Mouse (Mus musculus) embryo, embryonic 11 days (tissue): Measurements from ENCODE around the gene Spice1.

Source experiments
- DNase-seq: peaks from one replicate; pipeline ENCODE4 v3.0.0-alpha.2; 2015

The Spice1 gene

DNA sequence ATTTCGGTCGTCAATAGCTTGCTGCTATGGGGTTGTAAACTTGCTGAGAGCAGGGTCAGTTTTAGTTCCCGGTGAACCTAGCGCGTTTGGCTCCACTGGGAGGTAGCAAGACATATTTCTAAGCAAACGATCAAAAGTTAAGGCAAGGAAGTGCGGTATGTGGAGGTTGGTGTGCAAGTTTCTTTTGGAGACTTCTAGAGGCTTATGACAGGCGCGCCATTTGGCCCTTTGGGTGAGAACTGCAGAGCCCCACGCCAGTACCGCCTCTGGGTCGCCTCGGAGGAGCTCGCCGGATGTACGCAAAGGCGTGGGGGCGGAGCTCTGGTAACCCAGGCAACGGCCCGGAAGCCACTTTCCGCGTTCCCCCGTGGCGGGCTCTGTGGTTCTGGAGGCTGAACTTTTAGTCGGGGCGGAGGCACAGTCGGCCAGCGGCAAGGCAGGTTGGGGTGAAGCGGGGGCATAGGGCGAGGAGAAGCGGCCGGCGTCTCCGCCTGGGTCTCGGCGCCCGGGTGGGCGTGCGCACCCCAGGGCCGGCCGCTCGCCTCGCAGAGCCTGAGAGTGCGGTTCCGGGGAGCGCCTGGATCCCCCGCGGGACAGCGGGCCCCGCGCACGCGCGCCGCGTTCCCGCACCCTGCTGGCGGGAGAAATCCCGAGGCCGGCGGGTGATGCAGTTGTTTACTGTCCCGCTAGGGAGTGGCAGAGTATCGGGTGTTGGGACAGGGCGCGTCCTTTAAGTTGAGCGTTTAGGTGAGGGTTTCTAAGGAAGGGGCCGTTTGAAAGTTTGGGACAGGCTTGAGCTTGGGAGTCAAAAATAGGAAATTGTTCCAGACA lies at the start of gene Spice1:
Spice1 (plus strand) TSS at position 51 of the 831 bp plus-strand sequence.
- DNase-seq, result peak; percentile 96

DNA sequence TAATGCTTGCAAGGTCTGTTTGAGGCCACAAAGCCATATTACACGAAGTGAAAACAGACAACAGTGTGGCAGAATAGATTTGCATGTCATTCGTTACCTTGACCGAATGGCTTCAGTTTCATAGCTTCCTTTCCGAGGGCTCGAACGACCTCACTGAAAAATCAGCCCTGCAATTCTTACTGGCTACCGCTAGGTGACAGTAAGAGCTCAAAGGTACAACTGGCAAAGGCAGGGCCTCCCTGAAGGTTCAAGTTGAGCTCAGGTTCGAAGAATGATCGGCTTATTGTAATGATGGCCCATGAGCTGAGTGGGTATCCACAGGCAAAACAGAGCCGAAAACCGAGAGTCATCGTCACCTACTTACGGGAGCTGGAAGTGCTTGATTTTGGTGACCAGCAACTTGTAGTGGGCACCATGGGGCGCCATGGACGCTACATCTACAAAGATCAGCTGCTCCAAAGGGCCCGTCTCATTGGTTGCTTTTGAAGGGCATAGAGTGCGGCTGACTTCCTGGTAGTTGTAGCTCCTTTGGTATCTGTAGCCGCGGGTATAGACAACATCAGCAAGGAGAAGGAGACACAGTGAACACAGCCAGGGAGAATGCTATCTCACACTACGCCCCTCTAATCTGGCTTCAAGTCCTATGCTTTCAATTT lies 47.4 kb upstream of the Spice1 start:
- DNase-seq, result peak; percentile 37

DNA sequence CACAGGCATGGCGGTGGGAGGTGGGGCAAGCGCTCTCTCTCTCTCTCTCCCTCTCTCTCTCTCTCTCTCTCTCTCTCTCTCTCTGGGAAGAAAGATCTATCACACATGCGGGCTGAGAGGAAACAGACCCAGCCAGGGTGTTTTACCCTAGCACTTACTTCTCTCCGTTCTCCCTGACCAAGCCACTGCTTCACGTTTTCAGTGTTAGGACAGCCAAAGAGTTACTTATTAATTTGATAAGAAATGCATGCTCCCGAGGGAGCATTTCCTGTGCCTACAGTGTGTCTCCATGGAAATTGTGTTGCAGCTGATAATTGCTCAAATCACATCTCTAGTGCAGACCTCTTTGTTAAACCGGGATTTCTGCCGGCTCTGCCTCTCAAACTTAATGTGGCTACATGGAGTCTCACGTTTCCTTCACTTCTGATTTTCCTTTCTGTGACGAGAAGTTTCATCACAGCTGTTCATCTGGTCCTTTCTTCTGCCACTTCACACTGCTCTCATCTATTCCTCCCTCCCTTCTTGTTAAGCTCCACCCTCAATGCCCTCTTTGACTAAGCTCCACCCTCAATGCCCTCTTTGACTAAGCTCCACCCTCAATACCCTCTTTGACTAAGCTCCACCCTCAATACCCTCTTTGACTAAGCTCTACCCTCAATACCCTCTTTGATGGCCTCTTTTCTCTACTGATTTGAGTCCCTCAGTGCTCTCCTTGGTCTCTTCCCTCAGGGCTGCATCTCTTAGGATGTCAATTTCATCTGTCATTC lies 44.6 kb upstream of the Spice1 start:
- DNase-seq, result no peak

DNA sequence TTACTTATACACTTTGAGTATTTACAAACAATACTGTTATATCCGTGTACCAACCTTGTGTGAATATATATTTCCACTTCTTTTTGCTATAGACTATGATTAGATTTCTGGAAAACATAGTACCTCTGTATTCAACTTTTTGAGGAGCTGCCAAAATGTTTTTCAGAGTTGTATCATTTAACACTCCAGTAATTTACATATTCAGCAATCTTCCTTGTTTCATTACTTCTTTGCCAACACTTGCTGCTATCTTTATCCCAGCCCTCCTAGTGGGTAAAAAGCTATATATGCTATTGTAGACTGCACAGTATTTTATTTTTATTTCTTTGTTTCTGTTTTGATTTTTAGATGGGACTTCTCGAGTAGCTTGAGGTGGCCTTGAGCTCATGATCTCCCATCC lies 43.1 kb upstream of the Spice1 start:
- no peak for DNase-seq

DNA sequence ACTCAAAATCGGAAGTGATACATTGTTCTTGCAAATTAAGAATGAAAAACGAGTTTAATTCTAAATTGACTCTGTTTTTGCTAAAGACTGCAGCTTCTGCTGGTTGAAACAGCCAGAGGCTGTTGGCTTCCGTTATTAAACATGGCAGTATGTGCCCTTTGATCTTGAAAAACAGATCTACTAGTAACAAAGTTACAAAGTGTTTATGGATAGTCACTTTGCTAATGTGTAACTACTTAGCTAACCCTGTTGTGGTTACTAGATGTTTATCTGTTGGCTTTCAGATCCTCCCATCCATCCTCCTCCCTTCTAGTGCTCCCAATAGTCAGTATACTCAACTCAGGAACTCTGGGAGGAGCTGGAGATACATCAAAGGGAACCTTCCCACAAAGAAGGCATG lies 41.3 kb upstream of the Spice1 start:
- no peak for DNase-seq

DNA sequence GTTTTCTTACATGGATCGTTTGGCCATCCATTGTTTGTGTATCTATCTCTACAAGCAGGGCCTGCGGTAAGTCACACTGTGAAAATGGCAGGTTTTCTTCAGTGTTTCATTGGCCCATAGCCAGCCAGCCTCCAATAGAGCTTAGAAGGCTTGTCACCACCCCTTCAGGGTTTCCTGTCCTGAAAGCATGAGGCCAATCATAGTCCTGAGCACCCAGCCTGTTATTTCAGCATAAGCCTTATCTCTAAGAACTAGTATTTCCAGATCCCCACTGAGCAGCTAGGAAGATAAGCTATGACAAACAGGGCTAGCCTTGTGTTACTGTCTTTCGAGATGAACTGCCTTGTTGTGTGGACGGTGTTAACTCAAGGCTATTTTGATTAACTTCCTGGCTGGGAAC lies 33.5 kb upstream of the Spice1 start:
- no peak for DNase-seq

DNA sequence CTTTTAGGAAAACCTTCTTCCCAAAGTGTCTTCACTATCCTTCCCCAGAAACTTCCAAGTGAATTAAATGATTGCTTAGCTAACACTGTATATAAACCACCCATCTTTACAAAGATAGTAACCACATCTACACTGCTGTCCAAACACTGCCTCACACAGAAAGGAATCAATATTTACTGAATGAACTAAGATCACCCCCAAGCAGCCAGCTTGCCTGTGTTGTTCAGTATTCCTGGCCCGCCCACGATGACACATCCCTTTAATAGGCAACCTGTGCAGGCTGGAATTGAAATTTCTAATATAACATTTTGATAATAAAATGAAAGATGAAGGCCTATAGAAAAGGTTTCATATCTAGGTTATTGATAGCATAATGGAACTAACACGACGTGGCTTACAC lies 30.6 kb upstream of the Spice1 start:
- DNase-seq, result no peak

DNA sequence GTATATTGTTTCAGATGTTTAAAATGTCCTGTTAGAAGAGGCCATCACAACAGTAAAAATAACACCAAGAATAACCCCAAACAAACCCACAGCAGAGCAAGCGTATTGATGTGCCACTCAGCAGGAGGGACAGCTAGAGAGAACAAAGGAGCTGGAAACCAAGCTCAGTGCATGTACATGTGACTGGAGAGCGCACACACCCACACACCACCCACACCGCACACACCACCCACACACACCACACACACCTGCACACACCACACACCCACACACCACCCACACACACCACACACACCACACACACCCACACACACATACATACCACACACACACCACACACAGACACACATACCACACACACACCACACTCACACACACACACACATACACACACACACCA lies 26.7 kb upstream of the Spice1 start:
- DNase-seq, result peak; percentile 13

DNA sequence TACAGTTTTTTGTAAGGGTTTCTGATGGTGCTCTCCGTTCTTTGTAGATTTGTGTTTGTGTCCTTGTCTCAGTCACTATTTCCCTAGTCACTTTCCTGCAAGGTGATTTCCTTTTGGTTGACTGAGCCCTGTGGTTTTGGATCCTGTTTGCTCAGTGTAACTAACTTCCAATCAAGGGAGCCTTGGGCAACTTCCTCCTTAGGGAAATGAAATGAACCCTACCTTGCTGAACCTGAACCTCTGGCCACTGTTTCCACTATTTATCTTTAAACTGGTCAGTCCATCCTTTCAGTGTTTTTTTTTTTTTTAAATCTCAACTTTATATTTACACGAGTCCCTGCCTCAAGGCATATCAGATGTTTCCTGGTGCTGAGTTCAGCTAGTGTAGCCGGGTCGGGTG lies 18.3 kb upstream of the Spice1 start:
- no peak for DNase-seq

DNA sequence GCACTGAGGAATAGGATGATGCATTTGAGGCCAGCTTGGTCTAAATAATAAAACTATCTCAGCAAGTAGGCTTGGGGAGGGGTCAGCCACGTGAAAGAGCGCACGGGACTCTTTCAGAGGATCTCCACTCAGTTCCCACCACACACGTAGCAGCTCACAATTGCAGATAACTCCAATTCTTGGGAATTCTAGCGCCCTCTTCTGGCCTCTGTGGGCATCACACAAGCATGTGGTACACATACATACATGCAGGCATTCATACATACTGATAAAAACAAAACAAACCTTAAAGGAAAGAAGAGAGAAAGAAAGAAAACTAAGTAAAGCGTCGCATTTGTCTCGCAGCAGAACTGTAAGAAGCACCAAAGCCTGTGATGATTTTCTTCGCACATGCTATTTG lies 16.3 kb upstream of the Spice1 start:
- DNase-seq, result no peak

DNA sequence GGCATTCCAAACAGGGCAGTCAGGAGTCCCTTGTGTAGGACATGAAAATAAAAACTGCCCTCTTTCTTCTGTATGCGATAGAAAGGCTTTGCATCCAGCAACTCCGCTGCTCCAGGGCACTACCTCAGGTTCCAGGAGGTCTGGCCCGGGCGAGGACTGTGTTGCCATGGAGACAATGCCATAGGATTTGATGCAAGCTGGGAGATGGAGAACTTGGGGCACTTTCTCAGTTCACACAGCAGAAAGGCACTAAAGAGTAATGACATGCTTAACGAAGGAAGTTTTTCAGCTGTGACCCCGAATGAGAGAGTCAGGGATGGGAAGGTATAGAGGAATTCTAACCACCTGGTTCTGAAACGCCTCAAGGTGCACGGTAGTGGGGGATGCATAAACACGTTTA lies 15.8 kb upstream of the Spice1 start:
- DNase-seq, result peak; percentile 24

DNA sequence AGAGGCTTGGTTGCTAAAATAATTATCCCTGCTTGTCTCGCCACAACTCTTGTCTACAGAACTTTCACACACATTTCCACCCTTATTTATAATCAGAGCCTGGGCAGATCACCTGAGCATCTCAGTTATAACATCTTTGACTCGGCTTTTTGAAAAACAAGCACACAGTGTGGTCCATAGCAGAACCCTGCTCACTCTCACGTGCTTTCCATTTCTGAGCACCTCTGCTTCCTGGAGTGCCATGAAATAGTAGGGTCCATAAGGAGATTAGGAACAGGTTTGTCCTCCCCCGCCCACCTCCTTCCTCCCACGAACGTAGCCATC lies 15.3 kb upstream of the Spice1 start:
- DNase-seq, result no peak

DNA sequence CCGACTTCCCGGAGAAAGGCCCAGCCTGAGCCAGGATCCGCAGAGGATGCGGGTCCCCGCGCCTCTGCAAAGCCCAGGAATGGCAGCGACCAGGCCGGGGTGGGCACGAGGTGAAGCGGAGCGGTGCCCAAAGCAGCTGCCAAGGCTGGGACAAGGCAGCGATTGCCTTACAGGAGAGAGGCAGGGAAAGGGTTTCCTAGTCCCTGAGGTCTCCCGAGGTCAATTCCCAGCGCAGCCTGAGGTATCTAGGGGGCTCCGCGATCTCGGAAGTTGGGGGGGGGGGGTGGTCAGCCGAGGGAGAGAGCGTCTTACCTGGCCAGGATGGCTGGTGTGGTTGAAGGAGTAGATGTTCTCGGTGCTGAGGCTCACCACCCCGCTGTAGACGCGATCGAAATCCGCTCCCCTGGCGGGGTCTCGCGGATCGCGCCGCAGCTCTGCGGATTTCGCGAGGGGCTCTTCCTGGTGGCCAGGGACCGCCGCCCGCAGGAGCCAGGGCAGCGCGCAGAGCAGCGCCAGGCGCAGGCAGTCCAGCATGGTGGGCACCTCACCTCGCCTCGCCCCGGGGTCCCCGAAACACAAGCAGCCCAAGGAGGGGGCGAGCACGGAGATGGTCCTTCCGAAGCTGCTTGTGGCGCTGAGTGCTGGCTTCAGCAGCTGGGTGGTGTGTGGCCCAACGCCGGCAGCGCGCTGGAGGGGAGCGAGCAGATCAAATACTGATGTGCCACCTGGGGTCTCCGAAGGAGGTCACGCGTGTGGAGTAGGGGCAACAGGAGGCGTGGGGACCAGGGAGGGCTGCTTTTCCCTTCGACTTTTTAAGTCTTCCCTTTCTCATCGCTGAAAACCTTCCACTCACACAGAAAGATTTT lies 14.7 kb upstream of the Spice1 start:
- DNase-seq, result peak; percentile 61

DNA sequence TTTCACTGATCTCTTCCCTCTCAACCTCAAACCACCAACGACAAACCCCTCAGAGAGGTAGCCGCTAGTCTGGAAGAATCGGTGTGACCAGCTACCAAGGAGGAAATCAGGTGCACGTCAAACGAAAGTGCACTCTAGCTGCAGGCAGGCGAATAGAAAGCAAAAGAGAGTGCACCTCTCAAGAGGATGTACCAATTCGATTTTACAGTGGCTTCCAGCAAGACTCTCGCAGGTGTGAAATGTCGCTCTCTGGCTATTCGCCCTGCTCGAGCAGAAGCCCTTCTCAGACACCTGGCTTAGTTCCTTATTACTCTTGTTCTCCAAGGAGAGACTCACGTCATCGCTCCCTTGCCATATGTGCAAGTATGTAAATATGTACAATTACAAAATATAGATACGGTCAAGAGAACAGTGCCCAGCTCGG lies 14.0 kb upstream of the Spice1 start, which contains the start of gene Sidt1:
Sidt1 (minus strand) TSS at position 336 of the 424 bp plus-strand sequence.
- DNase-seq, result peak; percentile 27

DNA sequence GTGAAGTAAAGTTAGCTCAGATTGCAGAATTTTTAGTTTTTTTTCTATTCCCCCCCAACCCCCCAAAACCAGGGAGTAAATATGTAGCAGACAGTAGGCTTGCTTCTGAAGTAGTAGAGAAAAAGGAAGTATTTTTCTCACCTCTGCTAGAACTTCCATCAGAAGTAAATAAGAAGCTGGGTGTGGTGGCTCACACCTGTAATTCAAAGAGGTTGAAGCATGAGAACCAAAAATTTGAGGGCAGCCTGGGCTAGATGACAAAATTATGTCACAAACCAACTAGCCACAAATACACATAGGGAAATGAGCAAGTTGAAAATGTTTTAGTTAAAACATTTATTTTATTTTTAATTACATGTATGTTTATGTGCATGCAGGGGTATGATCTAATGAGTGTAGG lies 9.4 kb upstream of the Spice1 start:
- no peak for DNase-seq

DNA sequence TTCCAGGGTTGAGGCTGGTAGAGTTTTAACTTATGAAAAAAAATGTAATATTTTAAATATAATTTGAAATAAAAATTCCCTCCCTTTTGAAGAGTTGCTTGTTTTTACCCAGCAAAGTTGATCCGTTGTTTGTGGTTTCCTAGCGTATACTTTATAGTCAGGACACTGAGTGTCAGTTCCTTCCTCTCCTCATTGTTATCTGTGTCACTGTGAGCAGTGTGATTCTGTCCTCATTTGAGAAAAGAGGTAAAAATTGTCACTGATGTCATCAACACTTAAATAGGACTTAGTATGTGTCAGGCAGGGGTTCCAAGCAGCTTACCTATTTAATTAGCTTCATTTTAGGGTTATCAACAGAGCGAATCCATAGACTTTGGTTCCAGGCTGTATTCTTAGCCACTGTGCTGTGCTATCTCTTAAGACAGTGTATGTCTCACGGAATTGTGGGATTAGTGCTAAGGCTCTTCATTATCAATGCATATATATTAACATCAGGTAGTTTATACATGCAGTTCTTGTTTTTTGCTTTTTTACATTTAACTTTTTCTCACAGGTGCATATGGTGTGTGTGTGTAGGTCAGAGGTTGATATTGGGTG lies 3.0 kb downstream of the Spice1 start:
- no peak for DNase-seq

DNA sequence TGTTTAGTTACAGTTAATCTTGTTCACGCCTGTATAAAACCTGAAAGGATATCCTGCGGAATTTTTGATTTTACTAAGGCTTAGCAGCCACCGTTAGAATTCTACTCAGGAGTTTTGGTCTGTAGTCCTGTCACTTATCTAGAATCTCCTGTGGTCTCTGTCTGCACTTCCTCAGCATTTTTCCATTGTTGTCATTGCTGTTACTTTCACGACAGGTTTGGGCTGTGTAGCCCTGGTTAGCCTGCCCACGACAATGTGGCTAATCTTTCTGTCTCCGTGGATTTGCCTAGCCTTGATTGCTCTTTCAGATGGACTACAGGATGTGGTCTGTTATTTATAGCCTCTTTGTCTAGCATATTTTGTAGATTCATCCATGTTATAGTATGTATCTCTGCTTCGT lies 9.4 kb downstream of the Spice1 start:
- DNase-seq, result no peak

DNA sequence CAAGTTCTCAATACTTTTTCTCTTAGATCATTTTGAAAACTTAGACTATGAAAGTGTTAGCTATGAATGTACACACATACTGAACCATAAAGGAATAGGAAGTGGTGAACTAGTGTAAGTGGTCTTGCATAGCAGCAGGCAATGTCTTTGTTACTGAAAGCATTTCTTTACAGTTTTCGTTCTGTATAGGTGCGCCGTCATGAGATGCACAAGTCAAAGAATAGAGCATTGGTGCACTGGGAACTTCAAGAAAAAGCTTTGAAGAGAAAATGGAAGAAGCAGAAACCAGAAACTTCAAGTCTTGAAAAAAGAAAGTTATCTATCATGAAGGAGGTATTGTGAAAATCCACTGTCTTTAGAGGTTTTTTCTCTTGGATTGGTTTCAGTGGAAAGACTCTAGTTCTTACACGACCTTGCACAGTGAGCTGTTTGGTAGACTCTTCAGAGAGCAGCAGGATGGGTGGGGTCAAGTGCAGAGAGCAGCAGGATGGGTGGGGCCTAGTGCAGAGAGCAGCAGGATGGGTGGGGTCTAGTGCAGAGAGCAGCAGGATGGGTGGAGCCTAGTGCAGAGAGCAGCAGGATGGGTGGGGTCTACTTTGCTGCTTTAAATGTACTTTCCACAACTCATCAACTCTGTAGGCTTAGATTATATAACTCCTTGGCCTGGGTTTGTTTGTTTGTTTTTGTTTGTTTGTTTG lies 10.8 kb downstream of the Spice1 start:
- peak; percentile 41 for DNase-seq

DNA sequence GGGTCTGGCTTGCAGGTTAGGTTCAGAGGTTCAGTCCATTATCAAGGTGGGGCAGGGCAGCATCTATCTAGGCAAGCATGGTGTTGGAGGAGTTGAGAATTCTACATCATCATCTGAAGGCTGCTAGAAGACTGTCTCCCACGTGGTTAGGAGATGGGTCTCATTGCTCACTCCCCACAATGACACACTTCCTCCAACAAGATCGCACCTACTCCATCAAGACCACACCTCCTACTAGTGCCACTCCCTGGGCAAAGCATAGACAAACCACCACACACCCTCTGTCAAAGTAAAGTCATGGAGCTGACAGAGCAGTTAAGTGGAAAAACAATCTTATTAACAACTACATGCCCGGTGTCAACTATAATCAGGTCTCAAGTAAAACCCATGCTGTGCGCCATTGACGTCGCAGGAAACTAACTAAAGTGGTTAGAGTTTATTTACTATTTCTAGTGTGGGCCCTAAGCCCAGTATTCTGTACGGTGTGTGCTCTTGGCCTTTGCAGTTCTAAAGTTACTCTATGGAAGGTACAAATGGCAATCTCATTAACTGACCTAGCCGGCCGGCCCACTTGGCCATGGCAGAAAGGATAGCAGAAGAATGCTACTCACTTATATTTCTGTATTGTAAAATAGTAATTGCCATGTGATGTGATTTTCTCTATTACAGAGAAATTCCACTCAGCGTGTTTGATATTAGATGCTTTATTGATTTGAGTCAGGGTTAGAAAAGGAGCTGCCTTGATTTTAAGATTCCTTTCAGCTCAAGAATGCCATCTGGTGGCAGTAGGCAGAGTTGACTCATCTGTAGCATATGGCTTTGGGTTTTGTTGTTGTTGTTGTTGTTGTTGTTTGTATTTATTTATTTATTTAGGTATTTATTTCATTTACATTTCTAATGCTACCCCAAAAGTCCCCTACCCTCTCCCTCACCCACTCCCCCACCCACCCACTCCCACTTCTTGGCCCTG lies 15.3 kb downstream of the Spice1 start:
- peak; percentile 29 for DNase-seq

DNA sequence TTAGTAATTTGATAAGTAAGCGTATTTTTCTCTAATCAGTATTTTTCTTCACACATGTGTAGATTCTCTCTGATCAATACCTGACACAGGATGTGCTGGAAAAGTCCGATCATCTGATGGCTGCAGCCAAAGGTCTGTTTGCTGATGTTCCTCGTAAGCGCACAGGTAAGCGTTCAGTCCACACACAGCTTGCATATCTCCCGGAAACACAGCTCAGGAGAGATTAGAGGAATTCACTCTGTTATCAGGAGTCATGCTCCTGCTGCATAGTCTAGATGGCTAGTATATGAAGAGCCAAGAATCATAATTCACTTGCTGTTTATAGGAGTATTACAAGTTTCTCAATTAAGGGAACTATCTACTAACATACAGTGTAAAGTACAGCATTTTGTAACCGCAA lies 18.6 kb downstream of the Spice1 start:
- no peak for DNase-seq

DNA sequence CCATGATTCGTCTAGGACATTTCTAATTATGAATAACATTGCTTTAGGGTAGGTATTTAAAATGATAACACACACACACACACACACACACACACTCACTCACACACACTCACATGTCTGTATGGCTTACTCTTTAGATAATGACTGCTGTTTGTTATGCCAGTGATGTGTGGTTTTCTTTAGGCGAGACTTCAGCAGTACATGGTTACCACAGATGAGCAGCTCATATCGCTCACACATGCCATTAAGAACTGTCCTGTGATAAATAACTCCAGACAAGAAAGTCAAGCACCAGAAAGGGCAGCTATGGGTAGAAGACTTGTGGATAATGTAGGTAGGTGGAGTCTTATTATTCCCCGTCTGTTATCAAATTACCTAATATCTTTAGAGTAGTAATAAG lies 28.5 kb downstream of the Spice1 start:
- no peak for DNase-seq
